Mouse (Mus musculus): ENCODE measurements around the gene Pik3r1.
A peak's percentile ranks its signal among the peaks of the same experiment; 100 is the strongest.

Pik3r1 gene

DNA sequence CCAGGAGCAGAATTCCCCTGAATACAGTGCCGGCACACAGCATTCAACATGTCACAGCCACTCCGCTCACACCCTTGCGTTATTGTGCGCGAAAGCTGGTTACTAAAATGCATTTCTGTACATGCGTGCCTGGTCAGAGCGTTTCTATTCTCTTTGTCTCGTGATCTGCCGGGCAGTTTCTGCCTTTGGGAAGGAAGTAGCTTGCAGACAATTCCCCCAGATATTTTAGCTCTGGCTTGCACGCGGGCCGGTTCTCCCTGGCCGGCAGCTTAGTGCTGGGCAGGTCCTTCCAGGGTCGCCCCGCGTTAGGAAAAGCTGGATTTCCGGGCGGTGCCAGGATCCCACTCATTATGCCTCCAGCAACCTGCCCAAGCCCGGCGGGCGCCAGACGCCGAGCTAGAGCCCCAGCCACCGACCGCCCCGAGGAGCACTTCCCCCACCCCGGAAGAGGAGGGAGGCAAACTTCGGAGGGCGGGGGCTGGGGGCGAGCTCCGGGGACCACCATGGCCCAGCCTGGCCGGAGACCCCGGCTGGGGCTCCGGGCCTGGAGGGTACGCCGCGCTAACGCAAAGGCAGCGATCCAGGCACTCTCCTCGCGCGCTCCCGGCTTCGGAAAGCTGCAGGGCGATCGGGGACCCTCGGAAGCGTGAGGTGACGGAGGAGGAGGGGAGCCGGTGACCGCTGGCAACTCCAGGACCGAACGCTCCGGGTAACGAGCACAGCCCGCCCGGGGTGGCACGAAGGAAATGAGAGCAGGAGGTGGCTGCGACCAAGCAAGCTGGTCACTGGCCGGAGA lies 806 bp downstream of the Pik3r1 start:
- DNase-seq (ENCODE audit: low read depth in 2 of 2, low spot score in 2 of 2): peak; percentile 27 to 43

DNA sequence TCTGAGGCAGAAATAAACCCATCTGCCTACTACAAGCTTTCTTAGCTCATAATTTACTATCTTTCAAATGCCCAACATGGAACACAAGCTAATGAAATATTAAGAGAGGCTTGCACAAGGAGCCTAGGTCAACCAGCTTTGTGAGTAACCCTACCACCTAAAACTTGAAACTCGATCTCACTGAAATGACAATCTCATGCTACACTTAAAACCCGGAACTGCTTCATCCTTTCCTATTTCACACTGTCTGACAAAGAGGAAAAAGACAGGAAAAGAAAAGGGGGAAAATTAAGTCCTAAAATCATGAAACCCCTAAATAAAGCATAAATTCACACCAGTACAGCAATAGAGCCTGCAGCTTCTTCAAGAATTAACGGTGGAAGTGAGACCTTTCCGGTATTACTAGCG lies 1.4 kb downstream of the Pik3r1 start:
- no peak for DNase-seq (ENCODE audit: low read depth in 2 of 2, low spot score in 2 of 2)

DNA sequence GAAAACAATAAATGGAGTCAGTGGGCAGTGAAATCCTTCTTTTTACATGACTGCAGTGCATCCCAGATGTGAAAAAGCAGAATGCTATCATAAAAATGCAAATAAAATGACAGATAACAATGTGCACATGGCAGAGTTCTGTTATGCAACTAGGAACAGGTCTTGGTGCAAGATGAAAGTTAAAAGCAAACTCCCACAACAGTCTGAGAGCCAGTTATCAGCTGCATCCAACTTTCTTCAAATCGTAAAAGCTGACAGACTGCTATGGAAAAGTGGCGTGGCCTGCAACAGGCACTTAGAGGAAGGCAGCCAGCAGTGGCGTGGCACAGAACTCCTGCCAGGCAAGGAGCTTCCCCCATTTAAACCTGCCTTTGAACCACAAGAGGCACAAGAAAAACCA lies 2.0 kb downstream of the Pik3r1 start:
- DNase-seq (ENCODE audit: low read depth in 2 of 2, low spot score in 2 of 2): no peak

DNA sequence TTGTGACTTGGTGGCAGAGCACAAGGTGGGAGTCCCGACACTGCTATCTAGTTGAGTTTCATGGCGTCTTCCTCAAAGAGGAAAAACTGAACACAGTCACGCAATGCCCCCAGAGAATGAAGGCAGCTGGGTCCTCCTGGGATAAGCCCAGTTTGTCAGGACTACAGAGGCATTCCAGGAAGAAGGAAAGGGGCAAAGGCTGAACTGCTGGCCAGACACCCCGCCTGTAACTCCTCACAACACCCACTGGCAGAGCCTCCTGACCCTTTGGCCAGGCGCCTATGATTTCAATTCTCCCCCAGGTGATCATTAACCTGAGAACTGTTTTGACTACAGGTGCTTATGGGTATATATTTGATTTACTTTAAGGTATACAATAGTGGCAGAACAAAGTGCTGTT lies 3.9 kb downstream of the Pik3r1 start:
- no peak for DNase-seq (ENCODE audit: low read depth in 2 of 2, low spot score in 2 of 2)

- DNase-seq (ENCODE audit: low read depth in 2 of 2, low spot score in 2 of 2): no peak
These were observed 4.3 kb downstream of the Pik3r1 start for GRCm38 (mm10) chr13:101763676-101764075.

GRCm38 (mm10) chr13:101763149-101763548 lies 4.9 kb downstream of the Pik3r1 start:
- no peak for DNase-seq (ENCODE audit: low read depth in 2 of 2, low spot score in 2 of 2)

GRCm38 (mm10) chr13:101761617-101762016 lies 6.4 kb downstream of the Pik3r1 start:
- DNase-seq (ENCODE audit: low read depth in 2 of 2, low spot score in 2 of 2): no peak

- DNase-seq (ENCODE audit: low read depth in 2 of 2, low spot score in 2 of 2): no peak
These were observed 7.1 kb downstream of the Pik3r1 start for GRCm38 (mm10) chr13:101760953-101761352.

GRCm38 (mm10) chr13:101760001-101760687 lies 7.9 kb downstream of the Pik3r1 start:
- DNase-seq (ENCODE audit: low read depth in 2 of 2, low spot score in 2 of 2): peak in 1 of 2 experiments; percentile 24

- no peak for DNase-seq (ENCODE audit: low read depth in 2 of 2, low spot score in 2 of 2)
These were observed 8.6 kb downstream of the Pik3r1 start for GRCm38 (mm10) chr13:101759281-101759871.

DNA sequence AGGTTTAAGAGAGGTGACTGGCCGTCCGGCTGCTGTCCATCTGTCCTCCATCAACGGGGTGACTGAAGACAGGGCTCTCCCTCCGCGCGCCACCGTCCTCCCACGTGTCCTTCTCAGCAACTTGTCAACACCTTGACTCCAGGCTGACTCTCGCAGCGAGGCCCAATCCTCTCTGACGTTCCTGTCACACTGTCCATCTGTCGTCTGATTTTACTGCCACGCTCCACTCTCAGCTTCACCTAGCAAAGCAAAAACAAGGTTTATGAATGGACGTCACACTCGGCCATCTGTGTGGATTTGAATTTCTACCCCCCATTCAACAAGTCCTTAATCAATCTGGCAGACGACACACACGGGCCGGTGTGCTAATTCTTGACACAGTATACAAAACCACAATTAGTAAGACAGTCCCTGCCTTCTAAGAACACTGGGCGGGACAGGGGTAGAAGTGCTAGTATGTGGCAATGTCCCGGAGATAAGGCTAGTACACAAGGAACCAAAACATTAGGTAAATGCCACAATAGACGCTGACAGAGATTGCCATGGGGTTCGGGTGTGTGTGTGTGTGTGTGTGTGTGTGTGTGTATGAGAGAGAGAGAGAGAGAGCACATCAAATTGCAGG lies 10.1 kb downstream of the Pik3r1 start:
- DNase-seq (ENCODE audit: low read depth in 2 of 2, low spot score in 2 of 2): no peak

DNA sequence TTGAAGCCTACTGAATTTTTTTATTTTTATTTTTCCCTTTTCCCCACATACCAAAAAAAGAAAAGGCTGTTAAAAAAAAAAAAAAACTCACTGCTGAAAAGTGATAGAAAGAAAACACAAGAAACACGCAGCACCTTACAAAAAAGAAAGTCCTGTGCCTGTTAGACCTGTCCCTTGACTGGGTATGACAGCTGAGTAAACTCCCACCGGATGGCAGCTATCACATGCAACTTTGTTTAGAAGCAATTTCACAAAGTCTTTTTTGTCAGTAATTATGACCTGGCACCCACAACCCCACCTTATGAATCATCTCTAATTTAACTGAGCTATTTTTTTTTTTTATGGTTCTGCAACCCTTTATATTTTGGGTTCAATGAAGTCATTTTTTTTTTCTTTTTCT lies 12.8 kb downstream of the Pik3r1 start:
- DNase-seq (ENCODE audit: low read depth in 2 of 2, low spot score in 2 of 2): no peak

GRCm38 (mm10) chr13:101753639-101754038 lies 14.4 kb downstream of the Pik3r1 start:
- no peak for DNase-seq (ENCODE audit: low read depth in 2 of 2, low spot score in 2 of 2)

GRCm38 (mm10) chr13:101751816-101752215 lies 16.2 kb downstream of the Pik3r1 start:
- no peak for DNase-seq (ENCODE audit: low read depth in 2 of 2, low spot score in 2 of 2)

GRCm38 (mm10) chr13:101746012-101746595 lies 21.9 kb downstream of the Pik3r1 start:
- DNase-seq (ENCODE audit: low read depth in 2 of 2, low spot score in 2 of 2): no peak

DNA sequence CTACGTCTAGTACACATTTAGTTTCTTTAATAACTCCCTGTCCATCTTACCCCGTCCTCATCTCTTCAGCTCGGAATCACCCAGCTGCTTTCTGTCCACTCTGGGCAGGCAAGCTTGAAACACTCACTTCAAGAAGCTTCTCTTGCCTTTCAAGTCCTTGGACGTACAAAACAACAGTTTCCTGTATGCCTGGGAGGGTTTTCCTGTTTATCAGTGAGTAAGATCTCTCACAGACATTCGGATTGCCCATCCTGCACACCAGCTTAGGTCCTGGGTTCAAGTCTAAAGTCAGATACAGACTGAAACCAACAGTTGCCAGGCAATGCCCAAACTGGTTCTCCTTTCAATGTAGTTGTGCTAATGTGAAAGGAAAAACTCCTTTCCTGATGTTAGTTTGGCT lies 23.1 kb downstream of the Pik3r1 start:
- no peak for DNase-seq (ENCODE audit: low read depth in 2 of 2, low spot score in 2 of 2)

- no peak for DNase-seq (ENCODE audit: low read depth in 2 of 2, low spot score in 2 of 2)
These were observed 24.0 kb downstream of the Pik3r1 start for GRCm38 (mm10) chr13:101744053-101744452.

DNA sequence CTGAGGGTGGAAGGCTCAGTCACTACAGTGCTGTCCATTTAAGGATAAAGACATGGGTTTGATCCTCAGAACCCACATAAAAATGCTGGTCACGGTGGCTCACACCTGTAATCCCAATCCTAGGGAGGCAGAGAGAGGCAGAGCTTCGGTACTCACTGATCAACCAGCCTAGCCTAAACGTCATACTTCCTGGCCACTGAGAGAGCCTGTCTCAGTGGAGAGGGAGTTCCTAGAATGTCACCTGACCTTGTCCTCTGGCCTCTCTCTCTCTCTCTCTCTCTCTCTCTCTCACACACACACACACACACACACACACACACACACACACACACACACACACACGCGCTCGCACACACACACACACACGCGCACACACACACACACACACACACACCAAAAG lies 24.8 kb downstream of the Pik3r1 start:
- no peak for DNase-seq (ENCODE audit: low read depth in 2 of 2, low spot score in 2 of 2)

GRCm38 (mm10) chr13:101742596-101742995 lies 25.4 kb downstream of the Pik3r1 start:
- DNase-seq (ENCODE audit: low read depth in 2 of 2, low spot score in 2 of 2): no peak

- no peak for DNase-seq (ENCODE audit: low read depth in 2 of 2, low spot score in 2 of 2)
These were observed 26.3 kb downstream of the Pik3r1 start for GRCm38 (mm10) chr13:101741530-101742309.
